Mouse (Mus musculus): ENCODE results near the gene Gm20388. TPM values are rescaled to one million over a fixed set of nuclear protein-coding genes. Genes with fewer than 3 reads are reported as not detected.
A peak's percentile ranks its signal among the peaks of the same experiment; 100 is the strongest.
"Not testable (repeated sequence)": the region's sequence is repeated elsewhere in the genome, so short reads cannot be mapped to it uniquely, and the experiment has no call there.

Gene Gm20388
- polyA plus RNA-seq, 1 experiment: 28.1 TPM

DNA sequence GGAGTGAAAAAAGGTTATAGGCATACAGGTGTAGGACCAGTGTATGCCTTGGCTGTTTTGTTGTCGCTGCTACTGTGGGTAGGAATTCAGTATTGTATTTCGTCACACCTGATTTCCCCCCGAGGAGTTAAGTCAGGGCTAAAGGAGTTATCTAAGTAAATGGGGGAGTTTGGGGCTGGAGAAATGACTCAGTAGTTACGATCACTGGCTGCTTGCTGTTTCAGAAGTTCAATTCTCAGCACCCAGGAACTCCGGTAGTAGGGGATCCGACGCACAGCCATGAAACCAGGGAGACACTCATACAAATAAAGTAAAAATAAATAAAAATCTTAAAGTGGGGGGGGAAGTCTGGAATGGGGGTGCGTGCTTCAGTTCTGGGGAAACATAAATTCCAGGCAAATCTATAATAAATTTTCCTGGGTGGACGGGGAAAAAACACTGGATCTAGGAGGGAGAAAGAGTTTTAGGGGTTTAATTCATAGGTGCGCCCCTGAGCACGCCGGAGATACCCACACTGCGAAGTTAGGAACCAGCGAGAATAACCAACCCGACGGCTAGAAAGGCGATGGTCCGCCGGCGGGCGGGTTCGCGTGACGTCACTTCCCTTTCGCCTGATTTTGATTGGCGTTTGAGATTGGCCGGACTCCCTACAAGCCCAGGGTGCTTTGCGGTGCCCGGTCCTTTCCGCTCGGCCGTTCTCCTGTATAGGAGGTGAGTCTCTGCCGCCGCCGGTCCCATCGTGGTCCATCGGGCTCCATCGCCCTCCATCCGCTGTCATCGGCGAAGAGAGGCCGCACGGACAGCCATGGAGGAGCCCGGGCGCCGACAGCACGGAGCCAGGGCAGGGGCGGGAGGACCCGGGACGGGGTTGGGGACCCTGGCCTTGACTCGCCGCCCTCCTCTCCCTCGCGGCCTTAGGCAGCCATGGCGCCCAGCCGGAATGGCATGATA is 3191.4 kb downstream of the Gm20388 start, which contains the start of gene Rpl13:
TSS of gene Rpl13 (plus strand) at position 616 of the 951 bp plus-strand sequence.
- H3K9ac ChIP-seq (ENCODE audit: low read depth, poor library complexity, severe bottlenecking): peak within 1 kb of the TSS; percentile 97
- H3K27me3 ChIP-seq (ENCODE audit: control insufficient read depth, insufficient read depth, low read length, poor library complexity, severe bottlenecking): no peaks in the 10 kb centered on the region
- H3K9me3 ChIP-seq (replicated peaks; ENCODE audit: control insufficient read depth, insufficient read depth, low read length, poor library complexity, severe bottlenecking): no peaks in the 10 kb centered on the region
- peaks cover 33% of the 10 kb centered on the region for H3K36me3 ChIP-seq (ENCODE audit: control insufficient read depth, insufficient read depth, low read length, poor library complexity, severe bottlenecking)
- TF ChIP-seq POLR2A (IDR thresholded peaks at IDR 0.05; ENCODE audit: insufficient read depth, low read length) (no peak), CTCF (IDR thresholded peaks at IDR 0.05; ENCODE audit: low read depth, low read length) (no peak), EP300 (IDR thresholded peaks at IDR 0.05; ENCODE audit: insufficient read depth, low read depth, low read length) (no peak)
- H3K4me3 ChIP-seq (ENCODE audit: low read depth, low read length): peak within 1 kb of the TSS; percentile 87
- H3K4me1 ChIP-seq (ENCODE audit: control insufficient read depth, insufficient read depth, low read length): no peaks in the 10 kb centered on the region
- H3K27ac ChIP-seq (ENCODE audit: insufficient read depth, low read length): peak within 1 kb of the TSS; percentile 96

DNA sequence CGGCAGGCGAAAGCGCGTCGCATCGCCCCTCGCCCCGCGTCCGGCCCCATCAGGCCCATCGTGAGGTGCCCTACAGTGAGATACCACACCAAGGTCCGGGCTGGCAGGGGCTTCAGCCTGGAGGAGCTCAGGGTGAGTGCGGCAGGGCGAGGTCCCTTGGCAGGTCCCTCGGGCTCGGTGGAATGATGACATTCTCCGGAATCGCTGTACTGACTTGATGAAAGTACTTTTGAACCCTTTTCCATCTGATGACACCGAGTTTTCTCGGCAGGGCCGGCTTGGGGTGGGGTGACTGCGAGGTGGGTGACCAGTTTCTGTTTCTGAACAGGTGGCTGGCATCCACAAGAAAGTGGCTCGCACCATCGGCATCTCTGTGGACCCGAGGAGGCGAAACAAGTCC is 3192.2 kb downstream of the Gm20388 start:
- H3K27ac ChIP-seq (ENCODE audit: insufficient read depth, low read length): peak overlapping the region; percentile 73
- not testable (repeated sequence) for H3K27me3 ChIP-seq (ENCODE audit: control insufficient read depth, insufficient read depth, low read length, poor library complexity, severe bottlenecking); H3K9me3 ChIP-seq (replicated peaks; ENCODE audit: control insufficient read depth, insufficient read depth, low read length, poor library complexity, severe bottlenecking); H3K4me1 ChIP-seq (ENCODE audit: control insufficient read depth, insufficient read depth, low read length)
- peaks cover 33% of the 10 kb centered on the region for H3K36me3 ChIP-seq (ENCODE audit: control insufficient read depth, insufficient read depth, low read length, poor library complexity, severe bottlenecking)
- peak overlapping the region; percentile 97 for H3K9ac ChIP-seq (ENCODE audit: low read depth, poor library complexity, severe bottlenecking)
- peak overlapping the region; percentile 84 for H3K4me3 ChIP-seq (ENCODE audit: low read depth, low read length)

DNA sequence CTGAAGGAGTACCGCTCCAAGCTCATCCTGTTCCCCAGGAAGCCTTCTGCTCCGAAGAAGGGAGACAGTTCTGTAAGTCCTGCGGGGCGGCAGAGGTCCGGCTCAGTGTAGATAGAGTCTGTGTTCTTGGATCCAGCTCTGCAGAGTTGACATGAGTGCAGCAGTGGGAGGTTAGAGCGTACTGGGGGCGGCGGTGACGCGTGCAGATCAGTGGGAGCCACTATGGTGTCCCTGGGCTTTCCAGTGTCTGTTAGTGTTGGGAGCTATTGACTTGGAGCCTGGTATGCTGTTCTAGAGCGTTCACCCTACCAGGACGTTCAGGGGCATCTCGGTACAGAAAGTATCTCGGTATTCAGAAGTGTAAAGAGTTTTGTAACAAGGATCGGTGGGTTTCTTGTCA is 3192.6 kb downstream of the Gm20388 start:
- Histone ChIP-seq H3K27ac (ENCODE audit: insufficient read depth, low read length) (peak overlapping the region; percentile 73), H3K9ac (ENCODE audit: low read depth, poor library complexity, severe bottlenecking) (peak overlapping the region; percentile 97), H3K36me3 (ENCODE audit: control insufficient read depth, insufficient read depth, low read length, poor library complexity, severe bottlenecking) (peaks cover 33% of the 10 kb centered on the region), H3K4me1 (ENCODE audit: control insufficient read depth, insufficient read depth, low read length) (no peaks in the 10 kb centered on the region), H3K9me3 (replicated peaks; ENCODE audit: control insufficient read depth, insufficient read depth, low read length, poor library complexity, severe bottlenecking) (no peaks in the 10 kb centered on the region), H3K27me3 (ENCODE audit: control insufficient read depth, insufficient read depth, low read length, poor library complexity, severe bottlenecking) (no peaks in the 10 kb centered on the region), H3K4me3 (ENCODE audit: low read depth, low read length) (peak overlapping the region; percentile 84)
- TF ChIP-seq POLR2A (IDR thresholded peaks at IDR 0.05; ENCODE audit: insufficient read depth, low read length) (no peak), CTCF (IDR thresholded peaks at IDR 0.05; ENCODE audit: low read depth, low read length) (no peak), EP300 (IDR thresholded peaks at IDR 0.05; ENCODE audit: insufficient read depth, low read depth, low read length) (no peak)

DNA sequence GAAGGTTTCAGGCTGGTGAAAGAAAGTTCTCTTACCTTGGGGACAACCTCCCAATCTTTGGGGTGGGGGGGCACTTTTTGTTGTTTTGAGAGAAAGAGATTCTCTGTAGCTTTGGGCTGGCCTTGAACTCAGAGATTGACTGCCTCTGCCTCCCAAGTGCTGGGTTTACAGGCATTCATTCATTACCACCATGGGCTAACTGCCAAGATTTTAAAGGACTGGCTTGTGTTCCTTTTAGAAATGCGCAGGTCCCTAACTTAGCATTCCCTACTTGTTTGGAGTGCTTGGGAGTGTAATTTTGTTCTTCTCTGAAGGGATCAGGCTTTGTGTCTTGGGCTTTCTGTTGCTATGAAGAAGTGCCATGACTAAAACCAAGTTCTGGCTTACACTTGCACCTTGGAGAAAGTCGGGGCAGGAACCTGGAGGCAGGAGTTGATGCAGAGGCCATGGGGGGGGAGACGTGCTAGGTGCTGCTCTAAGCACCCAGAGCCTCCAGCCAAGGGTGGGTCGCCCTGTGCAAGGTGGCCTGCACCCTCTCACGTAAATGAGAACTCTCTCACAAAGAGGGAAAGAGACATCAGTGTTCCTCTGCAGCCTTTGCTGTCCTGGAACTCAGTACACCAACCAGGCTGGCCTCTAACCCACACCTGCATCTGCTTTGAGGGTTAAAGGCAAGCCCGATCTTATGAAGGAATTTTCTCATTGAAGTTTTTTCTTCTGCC is 3193.6 kb downstream of the Gm20388 start:
- Histone ChIP-seq H3K27me3 (ENCODE audit: control insufficient read depth, insufficient read depth, low read length, poor library complexity, severe bottlenecking) (no peaks in the 10 kb centered on the region), H3K9ac (ENCODE audit: low read depth, poor library complexity, severe bottlenecking) (peak overlapping the region; percentile 97), H3K4me3 (ENCODE audit: low read depth, low read length) (peak overlapping the region; percentile 84), H3K4me1 (ENCODE audit: control insufficient read depth, insufficient read depth, low read length) (no peaks in the 10 kb centered on the region), H3K9me3 (replicated peaks; ENCODE audit: control insufficient read depth, insufficient read depth, low read length, poor library complexity, severe bottlenecking) (no peaks in the 10 kb centered on the region), H3K27ac (ENCODE audit: insufficient read depth, low read length) (peak overlapping the region; percentile 73), H3K36me3 (ENCODE audit: control insufficient read depth, insufficient read depth, low read length, poor library complexity, severe bottlenecking) (peaks cover 33% of the 10 kb centered on the region)
- TF ChIP-seq EP300 (IDR thresholded peaks at IDR 0.05; ENCODE audit: insufficient read depth, low read depth, low read length): no peak
- no peak for TF ChIP-seq CTCF (IDR thresholded peaks at IDR 0.05; ENCODE audit: low read depth, low read length)
- no peak for TF ChIP-seq POLR2A (IDR thresholded peaks at IDR 0.05; ENCODE audit: insufficient read depth, low read length)

DNA sequence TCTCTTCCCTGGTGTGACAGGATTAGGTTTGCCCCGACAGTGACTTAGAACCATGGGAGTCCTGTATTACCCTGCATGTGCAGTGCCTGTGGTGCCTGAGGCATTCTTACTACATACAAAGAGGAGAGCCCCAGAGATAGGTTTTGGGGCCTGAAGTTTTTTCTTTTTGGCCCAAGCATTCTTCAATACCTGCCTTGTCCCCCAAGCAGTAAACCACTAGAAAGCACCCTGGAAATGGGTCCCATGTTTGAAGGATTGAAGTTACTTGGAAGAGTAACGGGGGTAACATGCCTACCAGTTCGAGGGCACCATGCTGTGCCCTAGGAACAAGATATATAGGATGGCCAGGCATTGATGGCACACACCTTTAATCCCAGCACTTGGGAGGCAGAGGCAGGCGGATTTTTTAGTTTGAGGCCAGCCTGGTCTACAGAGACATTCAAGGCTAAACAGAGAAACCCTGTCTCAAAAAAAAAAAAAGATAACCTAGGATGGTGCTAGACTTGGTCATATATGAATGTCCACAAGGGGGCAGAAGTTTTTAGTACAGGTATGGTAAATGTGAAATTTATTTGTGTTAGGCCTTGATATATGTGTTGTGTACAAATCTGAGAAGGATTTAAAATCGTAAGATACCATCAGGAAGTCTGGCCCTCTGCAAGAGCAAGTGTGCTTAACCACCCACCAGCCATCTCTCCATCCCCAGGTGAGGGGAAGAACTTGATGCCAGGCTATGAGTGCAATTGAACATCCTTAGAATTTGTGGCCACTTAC is 3195.1 kb downstream of the Gm20388 start:
- TF ChIP-seq CTCF (IDR thresholded peaks at IDR 0.05; ENCODE audit: low read depth, low read length) (no peak), EP300 (IDR thresholded peaks at IDR 0.05; ENCODE audit: insufficient read depth, low read depth, low read length) (no peak), POLR2A (IDR thresholded peaks at IDR 0.05; ENCODE audit: insufficient read depth, low read length) (no peak)
- H3K27me3 ChIP-seq (ENCODE audit: control insufficient read depth, insufficient read depth, low read length, poor library complexity, severe bottlenecking): no peaks in the 10 kb centered on the region
- no peak overlapping the region for H3K9ac ChIP-seq (ENCODE audit: low read depth, poor library complexity, severe bottlenecking)
- no peaks in the 10 kb centered on the region for H3K9me3 ChIP-seq (replicated peaks; ENCODE audit: control insufficient read depth, insufficient read depth, low read length, poor library complexity, severe bottlenecking)
- H3K36me3 ChIP-seq (ENCODE audit: control insufficient read depth, insufficient read depth, low read length, poor library complexity, severe bottlenecking): peaks cover 33% of the 10 kb centered on the region
- no peaks in the 10 kb centered on the region for H3K4me1 ChIP-seq (ENCODE audit: control insufficient read depth, insufficient read depth, low read length)
- peak overlapping the region; percentile 42 for H3K27ac ChIP-seq (ENCODE audit: insufficient read depth, low read length)
- no peak overlapping the region for H3K4me3 ChIP-seq (ENCODE audit: low read depth, low read length)

Measured in ES-Bruce4 (cell line).